Mouse (Mus musculus): ENCODE results near the gene Msl3.
"Not testable (repeated sequence)": the region's sequence is repeated elsewhere in the genome, so short reads cannot be mapped to it uniquely, and the experiment has no call there.

Msl3 gene

DNA sequence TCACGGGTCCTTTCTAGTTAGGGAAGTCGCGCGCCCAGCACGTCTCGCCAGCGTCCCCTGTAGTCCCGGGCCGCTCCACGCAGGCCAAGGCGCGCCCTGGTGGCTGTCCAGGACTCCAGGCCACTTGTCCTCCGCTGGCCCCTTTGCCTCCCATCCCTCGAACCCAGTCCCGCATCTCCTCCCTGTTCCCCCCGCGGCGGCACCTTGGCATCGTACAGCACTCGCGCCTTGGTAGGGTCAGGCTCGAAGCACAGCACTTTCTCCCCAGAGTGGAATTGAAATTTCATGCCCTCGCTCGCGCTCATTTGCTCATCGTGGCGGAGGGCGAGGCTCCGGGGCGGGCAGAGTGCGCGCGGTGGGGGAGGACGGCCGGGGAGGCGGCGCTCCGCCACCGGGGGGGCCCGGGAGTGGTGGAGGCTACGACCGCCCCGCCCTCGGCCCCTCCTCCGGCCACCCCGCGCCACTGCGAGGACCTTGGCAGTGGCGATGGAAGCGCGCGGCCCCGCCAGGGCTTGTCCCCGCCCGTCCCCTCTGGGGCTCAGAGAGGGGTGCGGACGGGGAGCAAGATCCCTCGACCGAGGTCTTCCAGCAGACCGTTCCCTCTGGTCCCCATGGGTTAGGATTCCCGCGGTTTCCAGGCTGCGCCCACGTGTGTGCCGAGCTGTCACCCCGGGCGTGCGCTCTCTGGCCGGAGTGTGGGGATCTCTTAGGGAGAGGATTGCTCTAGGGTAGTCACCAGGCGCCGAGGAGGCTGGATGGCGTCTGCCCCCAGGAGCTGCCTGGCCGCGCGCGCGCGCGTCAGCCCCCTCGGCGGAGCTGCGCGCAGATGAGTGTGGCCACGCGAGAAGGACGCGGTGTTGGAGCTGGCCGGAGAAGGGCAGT, at the start of gene Msl3:
Gene Msl3 (minus strand): TSS at position 374 of the 882 bp plus-strand sequence.
- in situ Hi-C loops (cut with MboI; ENCODE audit: low sequenced_read_pairs): no loop called here

DNA sequence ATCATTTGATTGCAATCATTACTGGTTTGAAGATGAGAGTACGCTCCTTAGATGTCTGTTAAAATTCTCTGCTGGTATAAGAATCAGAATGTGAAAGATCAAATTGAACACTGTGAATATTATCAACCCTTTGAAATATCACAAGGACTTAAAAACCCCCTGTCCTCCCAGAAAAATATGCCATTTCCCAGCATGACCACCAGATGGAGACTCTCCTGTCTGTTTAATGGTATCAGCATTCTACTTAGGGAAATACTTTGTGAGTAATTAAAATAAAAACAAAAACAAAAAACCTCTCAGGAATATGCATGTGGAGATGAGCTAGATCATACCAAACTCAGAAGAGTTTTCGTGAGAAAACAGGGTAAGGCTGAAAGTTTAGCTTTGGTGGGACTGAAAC, 44.3 kb upstream of the Msl3 start:
- in situ Hi-C loops (cut with MboI; ENCODE audit: low sequenced_read_pairs): no loop called here

GRCm38 (mm10) chrX:168674407-168674962, 787 bp upstream of the Msl3 start:
- in situ Hi-C loops (cut with MboI; ENCODE audit: low sequenced_read_pairs): no loop called here

DNA sequence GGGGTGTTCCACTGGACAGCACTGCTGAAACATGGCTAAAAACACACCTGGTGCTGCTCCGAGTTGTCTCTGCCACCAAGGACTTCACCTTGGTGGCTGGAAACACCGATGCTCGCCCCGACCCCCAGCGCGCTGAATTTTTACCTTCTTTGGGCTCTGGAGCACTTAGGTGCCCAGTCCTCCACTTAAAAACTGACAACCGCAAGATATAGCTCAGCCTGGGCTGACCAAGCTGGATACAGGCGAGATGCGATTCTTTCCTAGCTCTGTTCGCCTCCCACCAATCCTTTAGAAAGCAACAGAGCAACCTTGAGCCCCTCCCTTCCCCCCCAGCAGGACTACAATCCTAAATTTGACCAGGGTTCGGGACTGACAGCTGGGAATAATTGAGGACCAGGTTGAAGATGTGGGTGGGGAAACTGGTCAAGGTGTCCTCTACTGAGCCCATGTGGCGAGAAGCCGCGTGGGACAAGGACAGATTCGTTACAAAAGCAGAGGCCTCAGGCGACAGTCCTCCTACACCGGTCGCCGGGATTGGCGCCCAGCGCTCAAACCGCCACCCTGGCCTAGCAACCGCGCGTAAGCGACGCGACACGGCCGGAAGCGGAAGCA, 679 bp downstream of the Msl3 start:
- in situ Hi-C loops (cut with MboI; ENCODE audit: low sequenced_read_pairs): no loop called here

- in situ Hi-C loops (cut with MboI; ENCODE audit: low sequenced_read_pairs): no loop called here
These were observed 1.3 kb downstream of the Msl3 start for GRCm38 (mm10) chrX:168672425-168672824.

DNA sequence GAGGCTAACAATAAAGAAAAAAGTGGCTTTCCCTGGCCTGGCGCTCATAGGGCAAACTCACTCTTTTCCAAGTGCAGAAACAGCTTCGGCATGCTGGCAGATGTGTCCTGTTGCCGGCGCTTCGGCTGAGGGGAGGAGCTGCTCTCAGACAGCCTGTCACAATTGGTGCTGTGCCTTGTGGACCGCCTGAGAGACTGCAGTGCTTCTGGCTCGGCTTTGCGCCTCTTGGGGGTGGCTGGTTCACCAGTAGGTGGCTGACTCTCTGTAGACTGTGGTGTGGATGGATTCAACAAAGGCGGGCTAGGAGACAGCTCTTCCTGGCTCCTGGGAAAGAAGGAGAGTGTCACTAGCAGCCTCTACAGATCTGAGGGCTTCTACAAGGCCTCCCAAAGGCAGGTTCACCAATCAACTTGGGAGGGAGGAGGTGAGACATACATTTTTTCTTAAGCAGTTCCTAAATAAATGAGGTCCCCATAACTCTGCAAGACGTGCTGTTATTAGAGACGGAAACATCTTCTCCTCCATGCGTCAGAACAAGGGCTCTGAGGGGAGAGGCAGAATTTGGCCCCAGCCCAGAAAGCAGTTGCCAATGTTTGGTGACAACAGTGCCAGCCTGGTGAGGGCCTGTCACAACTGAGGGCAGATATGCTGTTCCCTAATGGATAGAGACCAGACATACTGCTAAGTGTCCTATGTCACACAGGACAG, 9.6 kb downstream of the Msl3 start:
- in situ Hi-C loops (cut with MboI; ENCODE audit: low sequenced_read_pairs): no loop called here

GRCm38 (mm10) chrX:168660236-168660635, 13.5 kb downstream of the Msl3 start:
- in situ Hi-C loops (cut with MboI; ENCODE audit: low sequenced_read_pairs): no loop called here

DNA sequence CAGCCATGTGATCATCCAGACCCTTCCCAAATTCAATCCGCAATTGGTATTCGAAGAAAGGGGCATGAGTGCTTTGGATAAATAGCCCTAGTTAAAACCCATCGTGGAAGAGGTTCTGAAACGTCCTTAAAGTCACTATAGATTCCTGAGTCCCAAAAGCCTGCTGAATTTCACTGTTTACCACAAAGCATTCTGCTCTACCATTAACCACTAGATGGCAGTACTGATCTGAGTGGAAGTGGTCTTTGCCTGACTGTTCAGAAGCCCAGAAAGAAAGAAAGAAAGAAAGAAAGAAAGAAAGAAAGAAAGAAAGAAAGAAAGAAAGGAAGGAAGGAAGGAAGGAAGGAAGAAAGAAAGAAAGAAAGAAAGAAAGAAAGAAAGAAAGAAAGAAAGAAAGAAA, 13.9 kb downstream of the Msl3 start:
- in situ Hi-C loops (cut with MboI; ENCODE audit: low sequenced_read_pairs): not testable (repeated sequence)

DNA sequence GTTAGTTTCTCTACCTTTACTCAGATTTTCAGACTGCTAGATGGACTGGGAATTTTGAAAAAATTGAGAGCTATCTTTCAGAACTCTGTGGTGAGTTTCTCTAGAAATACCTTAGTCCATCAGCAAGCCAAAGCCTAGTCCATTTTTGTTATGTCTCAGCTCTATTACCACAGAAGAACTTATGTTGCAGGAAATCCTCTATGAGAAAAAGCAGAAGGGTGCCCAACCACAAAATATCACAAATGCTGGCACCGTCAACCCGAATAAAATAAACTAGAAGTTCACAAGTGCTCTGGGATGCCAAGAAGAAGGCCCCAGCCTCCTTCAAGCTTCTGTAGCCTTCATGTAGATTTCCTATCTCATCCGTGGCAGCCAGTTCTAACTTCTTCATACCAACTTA, 14.4 kb downstream of the Msl3 start:
- in situ Hi-C loops (cut with MboI; ENCODE audit: low sequenced_read_pairs): no loop called here

- in situ Hi-C loops (cut with MboI; ENCODE audit: low sequenced_read_pairs): no loop called here
These were observed 15.9 kb downstream of the Msl3 start for GRCm38 (mm10) chrX:168657795-168658194.

GRCm38 (mm10) chrX:168649336-168649735, 24.4 kb downstream of the Msl3 start:
- in situ Hi-C loops (cut with MboI; ENCODE audit: low sequenced_read_pairs): no loop called here

DNA sequence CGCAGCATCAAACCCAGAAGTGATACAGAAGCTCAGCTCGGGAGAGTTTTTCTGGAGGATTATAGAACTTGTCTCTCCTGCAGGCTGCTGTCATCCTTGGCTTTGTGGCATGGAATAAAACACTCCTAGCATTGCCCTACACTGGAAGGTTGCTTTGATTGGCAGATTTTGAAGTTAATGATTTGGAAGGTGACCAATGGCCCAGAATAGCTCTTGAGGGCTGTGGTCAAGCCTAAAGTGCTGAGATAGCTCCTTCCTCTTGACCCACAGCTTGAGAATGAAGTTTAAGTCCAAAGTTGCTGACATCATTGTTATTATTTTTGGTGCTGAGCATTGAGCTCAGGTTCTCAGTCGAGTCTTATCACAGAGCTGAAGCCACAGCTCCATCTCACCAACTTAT, 26.0 kb downstream of the Msl3 start:
- in situ Hi-C loops (cut with MboI; ENCODE audit: low sequenced_read_pairs): no loop called here

DNA sequence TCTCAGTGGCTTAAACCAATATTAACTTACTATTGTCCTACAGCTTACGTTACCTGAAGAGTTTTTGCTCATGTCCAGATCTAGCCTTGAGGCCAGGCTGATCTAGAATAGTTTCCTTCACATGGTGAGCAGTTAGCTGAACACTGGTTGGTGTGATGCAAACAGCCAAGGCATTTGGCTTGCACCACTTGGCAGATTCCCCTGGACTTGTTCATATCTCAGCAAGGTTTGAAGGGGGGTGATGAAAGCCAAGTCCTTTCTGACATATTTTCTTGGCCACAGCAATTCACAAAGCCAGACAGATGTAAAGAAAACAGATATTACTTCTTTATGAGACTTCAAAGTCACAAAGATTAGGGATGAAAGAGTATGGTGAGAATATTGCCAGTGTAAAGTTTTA, 30.2 kb downstream of the Msl3 start:
- in situ Hi-C loops (cut with MboI; ENCODE audit: low sequenced_read_pairs): no loop called here

GRCm38 (mm10) chrX:168639556-168640356, 33.9 kb downstream of the Msl3 start:
- in situ Hi-C loops (cut with MboI; ENCODE audit: low sequenced_read_pairs): no loop called here

All from CH12F3 (cell line).